Mouse (Mus musculus) kidney, embryonic 14.5 days (tissue): ENCODE measurements around the gene Nphp4. TPM values are rescaled to one million over a fixed set of nuclear protein-coding genes. Genes with fewer than 3 reads are reported as not detected.

ENCODE experiments used
- ATAC-seq: fragments of 200-750 bp; cut with Nextera tagmentation; 2 replicates; pipeline ENCODE4 v1.8.0; 2017; ENCODE audit warnings: moderate number of reproducible peaks, mild to moderate bottlenecking, moderate TSS enrichment, moderate library complexity; ENCODE audit not compliant: low FRiP score, low TSS enrichment
- H3K27ac ChIP-seq: fragments of 300-500 bp; sonication (generic); 2 replicates; pipeline ENCODE4 v1.5.1; 2014; ENCODE audit warnings: low read depth, mild to moderate bottlenecking, low read length, moderate library complexity, mixed read lengths
- H3K27me3 ChIP-seq: fragments of 300-500 bp; sonication (generic); 2 replicates; pipeline ENCODE4 v1.6.1; 2014; ENCODE audit warnings: mild to moderate bottlenecking, low read length; ENCODE audit not compliant: control insufficient read depth, insufficient read depth
- H3K36me3 ChIP-seq: fragments of 300-500 bp; sonication (generic); 2 replicates; pipeline ENCODE4 v1.6.1; 2014; ENCODE audit warnings: low read length, mixed read lengths; ENCODE audit not compliant: control insufficient read depth, insufficient read depth
- H3K4me1 ChIP-seq: fragments of 300-500 bp; sonication (generic); 2 replicates; pipeline ENCODE4 v1.6.1; 2014; ENCODE audit warnings: low read length, mixed read lengths; ENCODE audit not compliant: control insufficient read depth, insufficient read depth
- H3K4me2 ChIP-seq: fragments of 300-500 bp; sonication (generic); replicated peaks from 2 replicates; pipeline ENCODE4 v1.6.1; 2014; ENCODE audit warnings: low read depth, mild to moderate bottlenecking, low read length
- H3K4me3 ChIP-seq: fragments of 300-500 bp; sonication (generic); 2 replicates; pipeline ENCODE4 v1.5.1; 2014; ENCODE audit warnings: mild to moderate bottlenecking, low read length
- H3K9ac ChIP-seq: fragments of 300-500 bp; sonication (generic); 2 replicates; pipeline ENCODE4 v1.6.1; 2014; ENCODE audit warnings: low read depth, mild to moderate bottlenecking, low read length, moderate library complexity
- H3K9me3 ChIP-seq: fragments of 300-500 bp; sonication (generic); 2 replicates; pipeline ENCODE4 v1.6.1; 2016; ENCODE audit warnings: low read length; ENCODE audit not compliant: control insufficient read depth
- WGBS: fragments of 180-500 bp; shearing (Covaris S2); extraction: QIAGEN DNeasy Blood & Tissue Kit; methylation state at CpG from one replicate; pipeline ENCODE4 v1.1.7; 2014; 5-methylcytosine and 5-hydroxymethylcytosine counted together
- polyA plus RNA-seq: library from polyadenylated mRNA; unstranded; fragments of >200 nt; fragmentation: Nextera tagmentation; extraction: Ambion mirVana; gene quantifications from 2 replicates; pipeline ENCODE4 v1.2.1, GENCODE M21; 2014

Nphp4 gene
- polyA plus RNA-seq, 1 experiment from 2014 or later: 3.7 TPM

DNA sequence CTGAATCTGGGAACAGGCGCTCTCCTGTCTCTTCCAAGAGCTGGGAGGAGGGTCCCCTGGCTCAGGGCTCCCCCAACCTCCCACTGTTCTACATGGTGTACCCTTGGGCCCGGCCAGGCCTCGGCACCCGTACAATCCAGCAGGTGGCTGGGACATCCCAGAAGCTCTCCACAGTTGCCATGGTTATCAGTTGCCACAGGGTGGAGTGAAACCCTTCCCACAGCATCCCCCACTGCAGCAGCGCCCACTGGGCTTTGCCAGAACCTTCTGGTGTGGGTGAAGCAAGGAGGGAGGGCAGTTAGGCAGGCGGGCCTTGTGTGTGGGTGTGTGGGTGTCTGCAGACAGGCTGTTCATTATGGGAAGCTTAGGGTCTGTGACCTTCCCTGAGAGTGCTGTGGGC lies 8.6 kb upstream of the Nphp4 start:
- no peak overlapping the region for H3K27ac ChIP-seq
- no peak for ATAC-seq
- H3K9ac ChIP-seq: no peak overlapping the region
- no peaks in the 10 kb centered on the region for H3K4me1 ChIP-seq
- no peak overlapping the region for H3K4me2 ChIP-seq
- WGBS: 80% methylated on average over 6 of the region's 6 CpGs
- H3K4me3 ChIP-seq: no peak overlapping the region
- H3K9me3 ChIP-seq: peaks cover 8% of the 10 kb centered on the region; the same call in 1 of the 2 replicates
- no peaks in the 10 kb centered on the region for H3K27me3 ChIP-seq
- H3K36me3 ChIP-seq: no peaks in the 10 kb centered on the region

DNA sequence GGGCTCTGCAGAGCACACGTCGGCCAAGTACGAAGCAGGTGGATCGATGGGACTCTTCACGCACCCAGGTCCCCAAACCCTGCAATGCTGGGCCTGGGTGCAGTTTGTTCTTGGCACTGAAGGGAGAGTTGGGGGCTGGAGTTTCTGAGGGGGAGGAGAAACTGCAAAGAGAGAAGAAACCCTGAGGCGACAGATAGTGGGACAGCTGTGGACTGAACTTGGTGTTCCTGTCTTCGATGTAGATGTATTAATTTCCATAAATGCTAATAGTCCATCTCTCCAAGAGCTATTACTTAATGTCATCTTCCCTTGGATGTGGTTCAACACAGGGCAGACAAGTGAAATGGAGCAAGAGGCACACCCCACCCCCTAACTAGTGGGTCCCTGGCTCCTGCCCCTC lies 565 bp upstream of the Nphp4 start:
- H3K4me2 ChIP-seq: peak overlapping the region; percentile 79; the same call in 1 of the 2 replicates
- H3K27me3 ChIP-seq: peaks cover 9% of the 10 kb centered on the region; the same call in 1 of the 2 replicates
- 85% methylated on average over 7 of the region's 7 CpGs for WGBS
- no peak for ATAC-seq
- H3K9me3 ChIP-seq: peaks cover 8% of the 10 kb centered on the region; the same call in 1 of the 2 replicates
- H3K27ac ChIP-seq: no peak overlapping the region
- H3K36me3 ChIP-seq: no peaks in the 10 kb centered on the region
- peaks cover 13% of the 10 kb centered on the region for H3K4me1 ChIP-seq
- no peak overlapping the region for H3K4me3 ChIP-seq
- H3K9ac ChIP-seq: no peak overlapping the region

- peak; percentile 15 for ATAC-seq
- H3K4me1 ChIP-seq: peaks cover 13% of the 10 kb centered on the region
- H3K9me3 ChIP-seq: peaks cover 2% of the 10 kb centered on the region; the same call in 1 of the 2 replicates
- peak overlapping the region; percentile 80 for H3K4me3 ChIP-seq
- peak overlapping the region; percentile 45 for H3K9ac ChIP-seq
- no peak overlapping the region for H3K27ac ChIP-seq
- no peaks in the 10 kb centered on the region for H3K36me3 ChIP-seq
- peaks cover 9% of the 10 kb centered on the region; the same call in 1 of the 2 replicates for H3K27me3 ChIP-seq
- peak overlapping the region; percentile 79 for H3K4me2 ChIP-seq
- under 1% methylated on average over 18 of the region's 21 CpGs for WGBS
Measured at GRCm38 (mm10) chr4:152477106-152477465, 580 bp downstream of the Nphp4 start.

- H3K4me1 ChIP-seq: peaks cover 13% of the 10 kb centered on the region
- ATAC-seq: peak; percentile 97
- peak within 1 kb of the TSS; percentile 74 for H3K27ac ChIP-seq
- no peaks in the 10 kb centered on the region for H3K9me3 ChIP-seq
- H3K4me2 ChIP-seq: peak within 1 kb of the TSS; percentile 79
- H3K27me3 ChIP-seq: peaks cover 9% of the 10 kb centered on the region; the same call in 1 of the 2 replicates
- peak within 1 kb of the TSS; percentile 86 for H3K9ac ChIP-seq
- peak within 1 kb of the TSS; percentile 80 for H3K4me3 ChIP-seq
- no peaks in the 10 kb centered on the region for H3K36me3 ChIP-seq
- WGBS: under 1% methylated on average over 63 of the region's 63 CpGs
Measured at GRCm38 (mm10) chr4:152477466-152478223, 1.1 kb downstream of the Nphp4 start, which contains the start of gene Kcnab2. Kcnab2 (minus strand) TSS chr4:152477871.

DNA sequence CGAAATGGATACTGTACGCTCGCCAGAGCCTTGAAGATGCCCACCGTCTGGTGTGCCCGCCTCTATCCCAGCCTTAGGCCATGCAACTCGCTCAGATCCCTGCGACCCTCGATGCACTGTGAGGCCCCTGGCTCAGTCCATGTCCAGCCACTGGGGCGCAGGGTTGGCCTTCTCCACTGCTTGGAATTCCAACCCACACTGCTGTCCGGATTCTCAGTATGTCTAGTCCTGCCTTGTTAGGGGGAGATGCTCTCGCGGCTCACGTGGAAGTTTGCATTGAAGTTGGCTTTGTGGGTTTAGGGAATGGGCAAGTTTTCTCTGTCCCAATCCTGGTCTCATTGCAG lies 1.7 kb downstream of the Nphp4 start:
- Histone ChIP-seq H3K4me2 (peak overlapping the region; percentile 79), H3K27me3 (peaks cover 9% of the 10 kb centered on the region; the same call in 1 of the 2 replicates), H3K27ac (peak overlapping the region; percentile 74), H3K9ac (peak overlapping the region; percentile 86), H3K4me1 (peaks cover 13% of the 10 kb centered on the region), H3K4me3 (peak overlapping the region; percentile 80), H3K9me3 (no peaks in the 10 kb centered on the region), H3K36me3 (no peaks in the 10 kb centered on the region)
- ATAC-seq: no peak; the same call in none of the 2 replicates
- under 1% methylated on average over 13 of the region's 13 CpGs for WGBS

DNA sequence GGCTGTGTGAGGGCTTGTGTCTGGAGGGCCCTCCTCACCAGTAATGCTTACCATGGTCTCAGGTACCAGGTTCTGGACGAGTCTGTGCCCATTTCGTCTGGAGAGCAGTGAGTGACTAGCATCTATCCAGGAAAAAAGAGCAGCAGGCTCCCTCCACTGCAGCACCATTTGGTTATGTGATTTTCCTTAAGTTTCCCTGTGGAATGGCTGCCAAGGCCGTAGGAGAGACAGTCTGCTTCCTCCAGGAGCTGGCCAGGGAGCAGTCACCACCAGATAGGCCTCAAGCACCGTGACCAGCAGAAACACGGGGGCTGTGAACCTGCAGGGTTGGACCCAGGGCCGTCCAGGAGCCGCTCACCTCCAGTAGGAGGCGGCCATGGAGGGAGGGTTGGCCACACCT lies 3.9 kb downstream of the Nphp4 start:
- Histone ChIP-seq H3K4me1 (peaks cover 13% of the 10 kb centered on the region), H3K4me2 (no peak overlapping the region), H3K9me3 (no peaks in the 10 kb centered on the region), H3K4me3 (no peak overlapping the region), H3K27me3 (peaks cover 9% of the 10 kb centered on the region; the same call in 1 of the 2 replicates), H3K9ac (no peak overlapping the region), H3K27ac (no peak overlapping the region), H3K36me3 (no peaks in the 10 kb centered on the region)
- 45% methylated on average over 8 of the region's 8 CpGs for WGBS
- no peak for ATAC-seq

DNA sequence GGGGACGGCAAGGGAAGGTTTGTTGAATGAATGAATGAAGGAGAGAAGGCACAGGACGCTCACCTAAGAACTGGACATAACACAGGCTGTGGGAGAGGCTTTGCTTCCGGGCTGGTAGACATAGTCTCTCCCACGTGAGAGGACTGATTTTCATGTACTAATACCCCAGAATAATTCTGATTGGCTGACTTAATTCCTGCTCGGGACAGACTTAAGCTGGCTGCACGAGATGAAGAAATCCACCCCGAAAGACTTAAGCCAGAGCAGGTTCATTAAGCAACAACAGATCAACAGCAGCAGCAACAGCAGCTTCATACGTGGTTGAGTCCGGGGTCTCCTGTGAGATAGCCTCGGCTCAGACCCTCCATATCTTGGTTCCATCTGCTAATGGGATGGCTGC lies 11.5 kb downstream of the Nphp4 start:
- no peak overlapping the region for H3K9ac ChIP-seq
- H3K9me3 ChIP-seq: no peaks in the 10 kb centered on the region
- no peaks in the 10 kb centered on the region for H3K4me1 ChIP-seq
- H3K4me3 ChIP-seq: no peak overlapping the region
- no peak overlapping the region for H3K27ac ChIP-seq
- no peaks in the 10 kb centered on the region; the same call in 1 of the 2 replicates for H3K36me3 ChIP-seq
- no peak overlapping the region for H3K4me2 ChIP-seq
- ATAC-seq: no peak
- H3K27me3 ChIP-seq: no peaks in the 10 kb centered on the region
- 86% methylated on average over 10 of the region's 10 CpGs for WGBS

DNA sequence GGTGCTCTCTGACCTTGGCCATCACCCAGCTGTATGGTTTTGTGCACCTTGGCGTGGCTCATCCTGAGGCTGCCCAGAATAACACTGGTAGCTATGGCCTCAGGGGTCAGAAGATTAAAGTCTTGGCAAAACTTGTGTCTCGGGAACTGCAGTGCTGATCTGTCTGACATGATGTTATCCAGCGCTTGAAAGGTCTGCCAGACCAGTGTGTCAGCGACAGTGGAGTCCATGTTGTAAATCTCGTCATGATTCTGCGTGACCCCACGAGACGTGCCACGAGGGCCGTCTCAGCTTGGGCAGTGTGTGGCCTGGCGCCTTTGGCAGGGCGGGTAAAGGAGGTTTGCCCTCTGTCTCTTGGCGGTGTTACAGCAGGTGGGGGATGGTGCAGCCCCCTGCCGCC lies 13.8 kb downstream of the Nphp4 start:
- Histone ChIP-seq H3K4me2 (no peak overlapping the region), H3K4me1 (no peaks in the 10 kb centered on the region), H3K9ac (no peak overlapping the region), H3K27ac (no peak overlapping the region), H3K4me3 (no peak overlapping the region), H3K27me3 (no peaks in the 10 kb centered on the region), H3K9me3 (no peaks in the 10 kb centered on the region), H3K36me3 (no peaks in the 10 kb centered on the region; the same call in 1 of the 2 replicates)
- ATAC-seq: no peak
- 77% methylated on average over 14 of the region's 14 CpGs for WGBS

DNA sequence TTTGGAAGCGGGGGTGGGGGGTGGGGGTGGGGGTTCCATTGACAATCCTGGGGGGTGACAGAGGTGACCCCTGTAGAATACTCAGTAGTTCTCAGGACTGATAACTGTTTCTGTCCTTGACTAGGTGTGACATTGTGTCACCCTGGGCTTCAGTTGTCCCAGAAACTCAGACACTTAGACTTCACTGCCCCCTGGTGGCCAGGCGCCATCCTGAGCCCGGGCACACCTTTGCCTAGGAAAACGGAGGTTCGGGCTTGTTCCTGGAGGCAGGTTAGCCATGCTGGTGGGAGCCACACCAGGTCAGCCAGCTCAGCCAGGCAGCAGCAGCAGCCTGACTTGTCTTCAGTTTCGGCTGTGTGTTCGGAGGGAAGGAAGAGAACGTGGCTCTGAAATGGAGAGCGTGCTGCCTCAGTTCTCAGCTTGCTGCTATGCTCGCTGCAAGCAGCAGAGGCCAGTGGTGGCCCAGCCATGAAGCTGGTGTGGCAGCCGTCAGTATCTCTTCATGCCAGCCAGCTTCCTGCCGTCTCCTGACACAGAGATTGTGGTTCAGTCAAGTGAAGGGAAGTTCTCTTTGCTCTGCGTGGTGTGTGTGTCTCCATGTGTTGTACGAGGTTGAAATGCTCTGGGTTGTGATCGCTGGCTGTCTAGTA lies 14.9 kb downstream of the Nphp4 start:
- no peaks in the 10 kb centered on the region for H3K4me1 ChIP-seq
- WGBS: 52% methylated on average over 15 of the region's 15 CpGs
- H3K27me3 ChIP-seq: no peaks in the 10 kb centered on the region
- H3K36me3 ChIP-seq: no peaks in the 10 kb centered on the region; the same call in 1 of the 2 replicates
- ATAC-seq: peak; percentile 39; the same call in 1 of the 2 replicates
- no peak overlapping the region for H3K27ac ChIP-seq
- no peak overlapping the region for H3K9ac ChIP-seq
- H3K9me3 ChIP-seq: no peaks in the 10 kb centered on the region
- no peak overlapping the region for H3K4me2 ChIP-seq
- no peak overlapping the region for H3K4me3 ChIP-seq
